Mouse (Mus musculus) forebrain, embryonic 12.5 days (tissue): Measurements from ENCODE around the gene Fhl2. TPM values are rescaled to one million over a fixed set of nuclear protein-coding genes. Genes with fewer than 3 reads are reported as not detected.

Experiments
- ATAC-seq: fragments of 200-750 bp; cut with Nextera tagmentation; 2 replicates; pipeline ENCODE4 v1.8.0; 2017; ENCODE audit warnings: moderate TSS enrichment; ENCODE audit not compliant: low FRiP score
- H3K27ac ChIP-seq: fragments of 300-500 bp; sonication (generic); 2 replicates; pipeline ENCODE4 v1.5.1; 2016; ENCODE audit warnings: mild to moderate bottlenecking
- H3K27me3 ChIP-seq: fragments of 300-500 bp; sonication (generic); 2 replicates; pipeline ENCODE4 v1.6.1; 2016; ENCODE audit warnings: mild to moderate bottlenecking
- H3K36me3 ChIP-seq: fragments of 300-500 bp; sonication (generic); replicated peaks from 2 replicates; pipeline ENCODE4 v1.6.1; 2016; ENCODE audit warnings: mild to moderate bottlenecking
- H3K4me1 ChIP-seq: fragments of 300-500 bp; sonication (generic); 2 replicates; pipeline ENCODE4 v1.6.1; 2016
- H3K4me2 ChIP-seq: fragments of 300-500 bp; sonication (generic); 2 replicates; pipeline ENCODE4 v1.6.1; 2016; ENCODE audit warnings: mild to moderate bottlenecking, moderate library complexity
- H3K4me3 ChIP-seq: fragments of 300-500 bp; sonication (generic); replicated peaks from 2 replicates; pipeline ENCODE4 v1.5.1; 2016; ENCODE audit warnings: mild to moderate bottlenecking
- H3K9ac ChIP-seq: fragments of 300-500 bp; sonication (generic); 2 replicates; pipeline ENCODE4 v1.6.1; 2016; ENCODE audit warnings: mild to moderate bottlenecking
- H3K9me3 ChIP-seq: fragments of 300-500 bp; sonication (generic); 2 replicates; pipeline ENCODE4 v1.6.1; 2016
- WGBS: fragments of 180-500 bp; shearing (Covaris S2); methylation state at CpG from one replicate; pipeline ENCODE4 v1.1.7; 2016; 5-methylcytosine and 5-hydroxymethylcytosine counted together
- polyA plus RNA-seq: library from polyadenylated mRNA; unstranded; fragments of >200 nt; fragmentation: Nextera tagmentation; extraction: Ambion mirVana; gene quantifications from 2 replicates; pipeline ENCODE4 v1.2.1, GENCODE M21; 2016

Fhl2 gene
- 4.3 and 4.5 TPM in 2 replicates for polyA plus RNA-seq

DNA sequence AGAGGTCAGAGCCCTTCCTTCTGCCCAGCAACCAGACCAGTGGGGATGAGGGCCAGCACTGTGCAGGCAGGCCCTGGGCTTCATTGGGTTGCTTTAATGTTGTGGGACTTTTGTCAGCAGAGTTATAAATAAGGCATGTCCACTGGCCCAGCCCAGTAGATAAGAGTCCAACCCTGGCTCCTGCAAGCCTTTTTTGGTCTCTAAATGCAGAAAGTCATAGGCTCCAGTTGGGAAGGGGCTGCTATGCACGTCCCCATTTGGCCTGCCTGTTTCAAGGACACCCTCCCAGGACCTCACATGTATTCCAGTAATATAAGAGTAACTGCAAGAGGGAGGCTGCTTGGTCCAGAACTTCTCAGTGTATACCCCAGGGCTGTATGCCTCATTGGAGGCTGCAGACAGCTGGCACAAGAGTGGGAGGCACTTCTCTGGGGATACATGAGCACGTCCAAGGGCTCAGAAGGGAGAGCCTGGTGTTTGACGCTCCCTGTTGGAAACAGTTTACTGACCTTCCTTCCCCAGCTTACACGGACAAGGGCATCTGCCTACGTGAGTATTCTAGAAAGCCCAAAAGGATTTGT, at the start of gene Fhl2:
Fhl2 (minus strand) TSS at position 324 of the 581 bp plus-strand sequence.
- H3K4me3 ChIP-seq, result no peak within 1 kb of the TSS
- H3K36me3 ChIP-seq, result no peaks in the 10 kb centered on the region
- ATAC-seq, result no peak
- no peak within 1 kb of the TSS for H3K9ac ChIP-seq
- 80% methylated on average over 5 of the region's 5 CpGs for WGBS
- no peaks in the 10 kb centered on the region for H3K4me1 ChIP-seq
- no peaks in the 10 kb centered on the region for H3K9me3 ChIP-seq
- no peak within 1 kb of the TSS for H3K4me2 ChIP-seq
- H3K27ac ChIP-seq, result no peak within 1 kb of the TSS
- H3K27me3 ChIP-seq, result 0 out of 2 replicates have a peak, but pooled peaks cover 5% of the 10 kb centered on the region

DNA sequence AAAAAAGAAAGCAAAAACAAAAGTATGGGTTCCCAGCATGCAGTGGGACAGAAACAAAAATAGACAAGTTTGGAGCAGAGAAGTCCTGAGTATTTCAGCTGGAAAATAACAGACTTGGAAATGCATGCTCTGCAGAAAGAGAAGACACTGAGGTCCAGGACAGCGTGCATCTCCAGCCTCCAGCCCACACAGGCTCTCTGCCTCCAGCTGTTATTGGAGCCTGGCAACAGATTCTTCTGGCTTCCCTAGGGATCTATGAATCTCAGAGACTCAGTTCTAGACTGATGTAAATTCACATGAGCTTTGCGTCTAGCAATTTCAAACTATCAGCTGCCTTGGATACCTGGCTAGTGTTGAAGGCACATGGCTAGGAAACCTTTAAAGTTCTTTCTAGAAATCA, 48.2 kb upstream of the Fhl2 start:
- 94% methylated on average over 2 of the region's 2 CpGs for WGBS
- no peak overlapping the region for H3K4me3 ChIP-seq

GRCm38 (mm10) chr1:43241208-43241607, 44.4 kb upstream of the Fhl2 start:
- H3K4me2 ChIP-seq, result no peak overlapping the region
- H3K9ac ChIP-seq, result no peak overlapping the region
- H3K4me1 ChIP-seq, result no peaks in the 10 kb centered on the region
- ATAC-seq, result no peak
- no peaks in the 10 kb centered on the region for H3K9me3 ChIP-seq
- H3K27ac ChIP-seq, result no peak overlapping the region
- 89% methylated on average over 2 of the region's 2 CpGs for WGBS
- no peaks in the 10 kb centered on the region for H3K27me3 ChIP-seq
- H3K4me3 ChIP-seq, result no peak overlapping the region
- no peaks in the 10 kb centered on the region for H3K36me3 ChIP-seq

More for the DNA sequence above, 48.2 kb upstream of the Fhl2 start:
- ATAC-seq, result no peak
- H3K4me1 ChIP-seq, result no peaks in the 10 kb centered on the region
- H3K27me3 ChIP-seq, result no peaks in the 10 kb centered on the region
- H3K4me2 ChIP-seq, result no peak overlapping the region
- H3K9me3 ChIP-seq, result no peaks in the 10 kb centered on the region
- H3K9ac ChIP-seq, result no peak overlapping the region
- no peaks in the 10 kb centered on the region for H3K36me3 ChIP-seq
- H3K27ac ChIP-seq, result no peak overlapping the region

- Histone ChIP-seq H3K27ac (no peak overlapping the region), H3K9me3 (no peaks in the 10 kb centered on the region), H3K36me3 (no peaks in the 10 kb centered on the region), H3K4me1 (no peaks in the 10 kb centered on the region), H3K9ac (no peak overlapping the region), H3K4me2 (no peak overlapping the region), H3K4me3 (no peak overlapping the region), H3K27me3 (no peaks in the 10 kb centered on the region)
- WGBS, result 94% methylated on average over 2 of the region's 2 CpGs
- ATAC-seq, result no peak
These were observed 43.1 kb upstream of the Fhl2 start for GRCm38 (mm10) chr1:43239796-43240313.

DNA sequence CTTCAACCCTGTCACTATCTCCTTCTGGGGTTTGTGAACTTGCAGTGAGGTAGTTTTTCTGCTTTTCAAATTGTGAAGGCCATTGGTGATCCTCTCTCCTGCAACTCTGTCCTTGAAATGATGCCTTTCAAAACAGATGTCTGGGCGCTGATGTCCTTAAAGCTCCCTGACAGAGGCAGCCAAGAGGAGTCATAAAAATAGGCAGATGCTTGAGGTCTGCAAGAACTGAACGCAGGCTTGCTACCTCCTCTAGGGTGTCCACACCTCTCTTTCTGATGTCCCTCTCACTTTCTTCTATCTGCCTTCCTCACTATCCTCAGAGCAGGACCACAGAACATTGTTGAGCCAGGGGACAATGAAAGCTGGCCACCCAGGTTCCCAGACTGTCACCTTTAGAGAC, 41.7 kb upstream of the Fhl2 start:
- H3K27me3 ChIP-seq, result no peaks in the 10 kb centered on the region
- H3K9ac ChIP-seq, result no peak overlapping the region
- no peaks in the 10 kb centered on the region for H3K36me3 ChIP-seq
- H3K9me3 ChIP-seq, result no peaks in the 10 kb centered on the region
- no peak for ATAC-seq
- H3K4me2 ChIP-seq, result no peak overlapping the region
- H3K4me1 ChIP-seq, result no peaks in the 10 kb centered on the region
- H3K4me3 ChIP-seq, result no peak overlapping the region
- 94% methylated on average over 2 of the region's 2 CpGs for WGBS
- no peak overlapping the region for H3K27ac ChIP-seq

DNA sequence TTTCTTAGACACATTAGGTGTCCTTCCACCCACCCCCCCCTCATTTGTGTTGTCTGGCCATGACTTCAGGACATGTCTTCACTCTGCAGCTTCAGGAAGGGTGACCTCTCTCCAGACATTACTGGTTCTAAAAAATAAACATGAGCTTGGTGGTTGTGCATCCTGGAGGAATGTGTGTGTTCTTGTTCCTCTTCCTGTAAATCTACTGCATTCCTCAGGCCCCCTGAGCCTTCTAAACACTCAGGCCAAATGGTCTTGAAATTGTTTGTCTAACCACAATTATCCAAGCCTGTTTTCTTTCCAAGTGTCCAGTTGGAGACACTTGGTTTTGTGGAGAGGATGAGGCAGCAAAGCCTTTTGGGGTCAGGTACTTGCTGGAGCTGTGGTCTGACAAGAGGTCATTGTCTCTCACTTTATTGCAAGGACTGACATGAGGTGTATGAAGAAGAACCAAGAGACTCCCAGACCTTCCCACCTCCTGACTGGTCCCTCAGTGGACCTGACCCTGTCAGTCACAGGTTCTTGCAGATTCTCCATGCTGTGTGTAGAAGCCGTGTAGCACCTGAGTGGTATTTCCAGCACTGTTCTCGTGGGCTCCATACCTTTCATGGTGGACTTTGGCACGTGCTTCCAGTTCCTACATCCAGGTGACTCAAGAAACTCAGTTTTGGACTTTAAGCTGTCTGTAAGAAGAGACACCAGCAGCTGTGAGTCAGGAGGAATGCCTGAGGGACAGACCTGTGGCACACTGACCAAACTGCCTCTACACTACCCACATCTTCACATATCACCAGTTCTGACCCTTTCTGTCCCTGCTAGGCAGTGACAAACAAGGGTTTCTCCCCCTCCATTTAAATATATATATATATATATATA, 40.8 kb upstream of the Fhl2 start:
- 78% methylated on average over 3 of the region's 3 CpGs for WGBS
- H3K9me3 ChIP-seq, result no peaks in the 10 kb centered on the region
- no peak overlapping the region for H3K27ac ChIP-seq
- no peaks in the 10 kb centered on the region for H3K4me1 ChIP-seq
- H3K27me3 ChIP-seq, result no peaks in the 10 kb centered on the region
- H3K36me3 ChIP-seq, result no peaks in the 10 kb centered on the region
- H3K9ac ChIP-seq, result no peak overlapping the region
- no peak overlapping the region for H3K4me2 ChIP-seq
- H3K4me3 ChIP-seq, result no peak overlapping the region
- no peak for ATAC-seq

DNA sequence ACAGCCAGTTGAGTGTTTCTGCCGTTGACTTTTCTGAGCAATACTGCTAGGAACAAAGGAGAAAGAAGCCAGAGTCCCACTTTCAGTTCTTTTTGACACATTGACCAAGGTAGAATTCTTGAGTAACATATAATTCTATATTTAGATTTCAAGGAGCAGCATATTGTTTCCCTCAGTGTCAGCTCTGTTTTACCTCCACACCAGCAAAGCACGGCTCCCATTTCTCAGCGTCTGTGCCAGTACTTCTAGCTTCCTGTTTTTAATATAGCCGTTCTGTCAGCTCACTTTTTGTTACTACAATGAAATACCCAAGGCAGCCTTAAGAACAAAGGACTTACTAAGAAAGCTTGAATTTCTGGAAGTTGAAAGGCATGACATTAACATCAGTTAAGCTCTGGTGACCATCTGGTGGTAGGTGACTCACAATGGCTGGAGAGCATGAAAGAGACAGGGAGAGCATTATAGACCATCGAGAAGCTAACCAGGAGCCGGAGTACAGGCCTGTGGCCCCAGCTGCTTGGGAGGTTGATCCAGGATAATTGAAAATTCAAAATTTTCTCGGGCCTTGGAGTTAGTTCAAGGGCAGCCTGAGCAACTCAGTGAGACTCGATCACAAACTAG, 28.9 kb upstream of the Fhl2 start:
- 79% methylated on average over 8 of the region's 8 CpGs for WGBS
- Histone ChIP-seq H3K9ac (no peak overlapping the region), H3K4me1 (no peaks in the 10 kb centered on the region), H3K36me3 (no peaks in the 10 kb centered on the region), H3K9me3 (no peaks in the 10 kb centered on the region), H3K4me3 (no peak overlapping the region), H3K27ac (no peak overlapping the region), H3K4me2 (no peak overlapping the region), H3K27me3 (no peaks in the 10 kb centered on the region)
- no peak for ATAC-seq

DNA sequence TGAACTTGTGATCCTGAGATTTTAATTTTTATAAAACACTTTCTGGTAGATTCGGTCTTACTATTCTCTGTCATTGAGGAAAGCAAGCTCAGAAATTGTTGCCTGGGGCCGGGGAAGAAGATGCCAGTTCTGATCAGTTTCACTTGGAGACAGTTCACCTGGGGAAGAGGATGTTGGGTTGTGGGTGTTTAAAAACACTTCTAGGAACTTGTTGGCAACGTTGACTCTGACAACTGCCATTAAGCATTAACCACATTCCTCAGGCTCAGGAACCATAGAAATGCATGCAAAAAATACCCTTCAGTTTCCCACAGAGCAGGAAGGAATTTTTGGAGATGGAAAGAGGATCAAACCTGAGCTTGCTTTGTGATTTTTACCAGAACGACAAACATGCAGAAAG, 28.2 kb upstream of the Fhl2 start:
- Histone ChIP-seq H3K9ac (no peak overlapping the region), H3K36me3 (no peaks in the 10 kb centered on the region), H3K4me1 (no peaks in the 10 kb centered on the region), H3K4me3 (no peak overlapping the region), H3K9me3 (no peaks in the 10 kb centered on the region), H3K27me3 (no peaks in the 10 kb centered on the region), H3K4me2 (no peak overlapping the region), H3K27ac (no peak overlapping the region)
- no peak for ATAC-seq
- WGBS, result 82% methylated on average over 4 of the region's 4 CpGs

GRCm38 (mm10) chr1:43224171-43224570, 27.4 kb upstream of the Fhl2 start:
- ATAC-seq, result no peak
- Histone ChIP-seq H3K4me1 (no peaks in the 10 kb centered on the region), H3K4me2 (no peak overlapping the region)

DNA sequence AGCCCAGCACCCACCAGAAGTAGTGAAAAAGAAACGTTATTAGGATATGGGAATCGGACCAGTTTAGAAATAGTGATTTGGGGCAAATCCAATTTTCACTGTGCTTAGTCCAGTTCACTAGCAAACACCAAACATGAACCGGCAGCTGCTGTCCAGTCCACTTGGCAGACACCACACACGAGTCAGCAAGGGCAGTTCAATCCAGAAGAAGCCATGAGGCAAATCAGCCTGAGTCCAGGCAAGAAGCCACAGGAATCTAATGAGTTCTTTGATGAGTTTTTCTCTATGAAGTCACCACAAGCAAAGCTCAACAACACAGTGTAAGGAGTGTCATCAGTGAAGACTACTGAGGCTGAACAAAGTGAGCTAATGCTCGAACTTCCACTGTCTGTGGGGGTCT, 26.3 kb upstream of the Fhl2 start:
- no peak for ATAC-seq
- no peaks in the 10 kb centered on the region for H3K4me1 ChIP-seq
- no peaks in the 10 kb centered on the region for H3K27me3 ChIP-seq
- WGBS, result 90% methylated on average over 5 of the region's 5 CpGs
- no peak overlapping the region for H3K4me2 ChIP-seq
- no peak overlapping the region for H3K9ac ChIP-seq
- no peak overlapping the region for H3K4me3 ChIP-seq
- H3K9me3 ChIP-seq, result no peaks in the 10 kb centered on the region
- H3K27ac ChIP-seq, result no peak overlapping the region
- no peaks in the 10 kb centered on the region for H3K36me3 ChIP-seq

More at GRCm38 (mm10) chr1:43224171-43224570, 27.4 kb upstream of the Fhl2 start:
- Histone ChIP-seq H3K4me3 (no peak overlapping the region), H3K9me3 (no peaks in the 10 kb centered on the region), H3K27ac (no peak overlapping the region), H3K36me3 (no peaks in the 10 kb centered on the region), H3K27me3 (no peaks in the 10 kb centered on the region), H3K9ac (no peak overlapping the region)
- 63% methylated on average over 2 of the region's 2 CpGs for WGBS

DNA sequence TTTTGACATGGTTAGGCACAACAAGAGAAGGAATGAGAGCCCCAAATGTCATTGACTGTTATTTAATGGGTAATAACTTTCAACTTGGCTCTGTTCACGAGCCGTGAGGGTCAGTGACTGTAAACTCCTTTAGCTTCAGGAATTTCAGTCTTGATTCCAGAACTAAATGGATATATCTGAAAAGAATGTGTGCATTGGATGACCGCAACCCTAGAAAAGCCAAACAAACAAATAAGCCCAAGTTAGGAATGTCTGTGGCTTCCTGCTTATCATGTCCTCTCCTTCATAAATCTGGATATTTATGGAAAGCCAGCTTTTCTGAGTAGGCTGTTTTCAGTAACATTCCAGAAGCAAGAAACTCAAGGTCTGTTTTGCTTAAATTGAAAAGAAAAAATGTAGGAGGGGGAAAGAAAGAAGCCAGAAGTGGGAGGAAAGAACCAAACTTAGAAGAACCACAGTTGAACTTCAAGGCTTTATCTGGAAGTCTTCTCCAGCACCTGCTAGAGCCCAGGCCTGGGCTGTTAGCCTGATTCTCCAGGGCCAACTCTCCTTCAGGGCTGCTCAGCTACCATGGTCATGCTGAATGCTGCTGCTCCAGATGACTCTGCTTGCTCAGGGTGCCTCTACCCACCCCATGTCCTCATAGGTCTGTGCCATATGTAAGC, 21.4 kb upstream of the Fhl2 start:
- no peak for ATAC-seq
- no peaks in the 10 kb centered on the region for H3K27me3 ChIP-seq
- H3K9me3 ChIP-seq, result no peaks in the 10 kb centered on the region
- no peak overlapping the region for H3K27ac ChIP-seq
- H3K4me1 ChIP-seq, result no peaks in the 10 kb centered on the region
- H3K36me3 ChIP-seq, result no peaks in the 10 kb centered on the region
- no peak overlapping the region for H3K9ac ChIP-seq
- WGBS, result 95% methylated on average over 3 of the region's 3 CpGs
- H3K4me2 ChIP-seq, result no peak overlapping the region
- H3K4me3 ChIP-seq, result no peak overlapping the region

DNA sequence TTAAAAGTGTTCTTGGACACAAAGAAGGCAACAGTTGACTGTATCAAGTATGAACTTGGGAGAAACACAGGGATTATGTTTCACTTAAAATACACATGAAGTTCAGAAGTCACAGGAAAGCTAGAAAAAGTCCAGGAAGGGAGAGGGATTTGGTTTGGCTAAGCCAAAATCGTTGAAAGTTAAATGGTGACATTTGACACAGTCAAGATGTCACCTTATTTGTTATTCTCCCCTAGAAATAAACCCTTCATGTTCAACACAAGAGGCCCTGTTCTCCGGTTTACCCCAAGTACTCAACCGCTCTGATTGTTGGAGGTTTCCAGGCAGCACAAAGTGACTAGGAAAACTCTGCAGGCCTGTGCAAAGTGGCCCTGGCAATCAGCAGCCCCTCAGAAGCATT, 18.8 kb upstream of the Fhl2 start:
- H3K4me1 ChIP-seq, result no peaks in the 10 kb centered on the region
- H3K27me3 ChIP-seq, result no peaks in the 10 kb centered on the region
- H3K9ac ChIP-seq, result no peak overlapping the region
- H3K4me3 ChIP-seq, result no peak overlapping the region
- no peaks in the 10 kb centered on the region for H3K36me3 ChIP-seq
- no peak overlapping the region for H3K4me2 ChIP-seq
- WGBS, result 72% methylated on average over 3 of the region's 3 CpGs
- H3K9me3 ChIP-seq, result no peaks in the 10 kb centered on the region
- no peak for ATAC-seq
- no peak overlapping the region for H3K27ac ChIP-seq
